Mouse (Mus musculus) lung, postnatal 36 days (tissue): ENCODE measurements around the gene Cd79a.

Source experiments
- DNase-seq: peaks from one replicate; pipeline ENCODE4 v3.0.0; 2022; ENCODE audit warnings: mixed read lengths

The Cd79a gene

GRCm38 (mm10) chr7:24930475-24930874 is 33.3 kb downstream of the Cd79a start:
- no peak for DNase-seq

- no peak for DNase-seq
Measured at GRCm38 (mm10) chr7:24931651-24932050, 34.5 kb downstream of the Cd79a start.

GRCm38 (mm10) chr7:24943641-24944040 is 46.5 kb downstream of the Cd79a start:
- no peak for DNase-seq

GRCm38 (mm10) chr7:24944257-24944950 is 47.2 kb downstream of the Cd79a start, which contains the start of gene Gm4881:
Gene Gm4881, minus strand, starts transcription at chr7:24944494.
- no peak for DNase-seq

GRCm38 (mm10) chr7:24947316-24948048 is 50.3 kb downstream of the Cd79a start:
- no peak for DNase-seq

- DNase-seq: no peak
Measured at GRCm38 (mm10) chr7:24948774-24949173, 51.6 kb downstream of the Cd79a start.

- peak; percentile 80 for DNase-seq
Measured at GRCm38 (mm10) chr7:24949958-24950623, 52.9 kb downstream of the Cd79a start.
